Mouse (Mus musculus) CH12.LX (cell line): ENCODE measurements at regions not wholly inside any gene's neighbourhood (a gene's known extent, or its start where the extent isn't known, plus 50 kb on each side); places are given as distances from the start of the nearest gene placed in this dataset.

Experiments
- DNase-seq: peaks from one replicate; pipeline ENCODE4 v3.0.0-alpha.2; 2013; ENCODE audit errors: extremely low read depth
- H3K27ac ChIP-seq: 2 replicates; pipeline ENCODE4 v1.5.1; 2012; ENCODE audit warnings: low read depth, mild to moderate bottlenecking, control low read depth, moderate library complexity; ENCODE audit not compliant: insufficient read depth
- H3K27me3 ChIP-seq: replicated peaks from 2 replicates; pipeline ENCODE3; 2012; ENCODE audit warnings: inconsistent platforms
- H3K36me3 ChIP-seq, 2 experiments: replicated peaks in 1 of 2; 2 replicates each; pipeline versions ENCODE3 to v1.6.1; 2012; ENCODE audit warnings: inconsistent platforms in 1 of 2, low read length in 1 of 2, mild to moderate bottlenecking in 1 of 2, mixed read lengths in 1 of 2, moderate library complexity in 1 of 2; ENCODE audit not compliant: control insufficient read depth in 1 of 2, insufficient read depth in 1 of 2
- H3K4me1 ChIP-seq, 2 experiments: 2 replicates each; pipeline ENCODE4 v1.6.1; 2012; ENCODE audit warnings: inconsistent platforms in 1 of 2, moderate library complexity in 1 of 2; ENCODE audit not compliant: insufficient read depth in 2 of 2, control insufficient read depth in 1 of 2
- H3K4me2 ChIP-seq: 2 replicates; pipeline ENCODE4 v1.6.1; 2012; ENCODE audit warnings: low read depth, mild to moderate bottlenecking, control low read depth; ENCODE audit not compliant: poor library complexity, insufficient read depth, severe bottlenecking
- H3K4me3 ChIP-seq, 3 experiments: fragments of 150-350 bp in 1 of 3; sonication (generic) in 1 of 3; replicated peaks in 1 of 3; 2 replicates each; pipeline versions ENCODE3 to v1.5.1; 2011 to 2012; ENCODE audit warnings: low read depth in 2 of 3, low read length in 2 of 3, mild to moderate bottlenecking in 2 of 3, moderate library complexity in 2 of 3, control low read depth in 1 of 3, improper control_type of control experiment in 1 of 3, inconsistent platforms in 1 of 3, mixed read lengths in 1 of 3; ENCODE audit not compliant: poor library complexity in 1 of 3
- H3K79me2 ChIP-seq: replicated peaks from 2 replicates; pipeline ENCODE4 v1.6.1; 2012; ENCODE audit warnings: mild to moderate bottlenecking, moderate library complexity; ENCODE audit not compliant: control insufficient read depth, poor library complexity, insufficient read depth, severe bottlenecking; ENCODE audit errors: extremely low read depth
- H3K9ac ChIP-seq: 2 replicates; pipeline ENCODE4 v1.6.1; 2012; ENCODE audit warnings: low read depth, mild to moderate bottlenecking, control low read depth, moderate library complexity; ENCODE audit not compliant: insufficient read depth
- H3K9me3 ChIP-seq: replicated peaks from 2 replicates; pipeline ENCODE3; 2012; ENCODE audit warnings: low read length, inconsistent platforms, mixed read lengths
- CHD1 ChIP-seq: IDR thresholded peaks from 2 replicates; pipeline ENCODE4 v1.6.1; 2012; ENCODE audit warnings: low read depth, low read length, improper control_type of control experiment, inconsistent platforms
- IRF4 ChIP-seq: IDR thresholded peaks from 2 replicates; pipeline ENCODE4 v1.6.1; 2014; ENCODE audit warnings: low read depth, mild to moderate bottlenecking, inconsistent platforms, low read length, improper control_type of control experiment
- JUN ChIP-seq: IDR thresholded peaks from 2 replicates; pipeline ENCODE4 v1.6.1; 2011; ENCODE audit warnings: low read depth, mild to moderate bottlenecking, low read length, improper control_type of control experiment, moderate library complexity; ENCODE audit not compliant: insufficient read depth
- JUND ChIP-seq: conservative IDR thresholded peaks from 2 replicates; pipeline ENCODE4 v1.6.1; 2011; ENCODE audit warnings: low read depth, low read length, improper control_type of control experiment
- KAT2A ChIP-seq: IDR thresholded peaks from 2 replicates; pipeline ENCODE4 v1.6.1; 2012; ENCODE audit warnings: low read length, improper control_type of control experiment, inconsistent platforms; ENCODE audit not compliant: insufficient replicate concordance
- MAFK ChIP-seq: IDR thresholded peaks from 2 replicates; pipeline ENCODE4 v1.6.1; 2011; ENCODE audit warnings: low read length, improper control_type of control experiment; ENCODE audit not compliant: insufficient replicate concordance
- MAX ChIP-seq: IDR thresholded peaks from 2 replicates; pipeline ENCODE4 v1.6.1; 2011; ENCODE audit warnings: low read length, improper control_type of control experiment
- MXI1 ChIP-seq: IDR thresholded peaks from 2 replicates; pipeline ENCODE4 v1.6.1; 2011; ENCODE audit warnings: mild to moderate bottlenecking, low read depth, low read length, improper control_type of control experiment
- MYC ChIP-seq: IDR thresholded peaks from 2 replicates; pipeline ENCODE4 v1.6.1; 2011; ENCODE audit warnings: low read depth, mild to moderate bottlenecking, improper control_type of control experiment, low read length
- RAD21 ChIP-seq: IDR thresholded peaks from 2 replicates; pipeline ENCODE4 v1.6.1; 2011; ENCODE audit warnings: low read depth, mild to moderate bottlenecking, low read length, improper control_type of control experiment, moderate library complexity
- SIN3A ChIP-seq: IDR thresholded peaks from 2 replicates; pipeline ENCODE4 v1.6.1; 2012; ENCODE audit warnings: low read length, improper control_type of control experiment, inconsistent platforms
- SMC3 ChIP-seq: IDR thresholded peaks from 2 replicates; pipeline ENCODE4 v1.6.1; 2011; ENCODE audit warnings: low read depth, low read length, improper control_type of control experiment
- TBP ChIP-seq: conservative IDR thresholded peaks from 2 replicates; pipeline ENCODE4 v1.6.1; 2011; ENCODE audit warnings: low read depth, low read length, improper control_type of control experiment
- TCF12 ChIP-seq: IDR thresholded peaks from 2 replicates; pipeline ENCODE4 v1.6.1; 2014; ENCODE audit warnings: low read depth, mild to moderate bottlenecking, inconsistent platforms, low read length, improper control_type of control experiment
- USF1 ChIP-seq: IDR thresholded peaks from 2 replicates; pipeline ENCODE4 v1.6.1; 2014; ENCODE audit warnings: low read depth, mild to moderate bottlenecking, inconsistent platforms, low read length, improper control_type of control experiment
- USF2 ChIP-seq: conservative IDR thresholded peaks from 2 replicates; pipeline ENCODE4 v1.6.1; 2011; ENCODE audit warnings: low read depth, low read length, improper control_type of control experiment
- ZKSCAN1 ChIP-seq: IDR thresholded peaks from 2 replicates; pipeline ENCODE4 v1.6.1; 2012; ENCODE audit warnings: low read depth, inconsistent platforms, low read length, improper control_type of control experiment, borderline replicate concordance
- ZMIZ1 ChIP-seq: IDR thresholded peaks from 2 replicates; pipeline ENCODE4 v1.6.1; 2012; ENCODE audit warnings: low read depth, mild to moderate bottlenecking, inconsistent platforms, low read length, improper control_type of control experiment
- ZNF384 ChIP-seq: IDR thresholded peaks from 2 replicates; pipeline ENCODE4 v1.6.1; 2012; ENCODE audit warnings: low read depth, low read length, improper control_type of control experiment, inconsistent platforms
- dilution Hi-C: fragments of 300-500 bp; cut with MboI; formaldehyde crosslinking; loops from 2 replicates; pipeline ENCODE4 v1.14.3; 2020; ENCODE audit warnings: low sequenced_read_pairs; ENCODE audit not compliant: extremely low pct_unique_long_range_greater_than_20kb, extremely low pct_ligation_motif_present
- in situ Hi-C: fragments of 300-500 bp; cut with MboI; formaldehyde crosslinking; loops from 3 replicates; pipeline ENCODE4 v1.14.3; 2019; ENCODE audit warnings: low sequenced_read_pairs, low pct_ligation_motif_present, low pct_unique_long_range_greater_than_20kb, mixed read lengths

DNA sequence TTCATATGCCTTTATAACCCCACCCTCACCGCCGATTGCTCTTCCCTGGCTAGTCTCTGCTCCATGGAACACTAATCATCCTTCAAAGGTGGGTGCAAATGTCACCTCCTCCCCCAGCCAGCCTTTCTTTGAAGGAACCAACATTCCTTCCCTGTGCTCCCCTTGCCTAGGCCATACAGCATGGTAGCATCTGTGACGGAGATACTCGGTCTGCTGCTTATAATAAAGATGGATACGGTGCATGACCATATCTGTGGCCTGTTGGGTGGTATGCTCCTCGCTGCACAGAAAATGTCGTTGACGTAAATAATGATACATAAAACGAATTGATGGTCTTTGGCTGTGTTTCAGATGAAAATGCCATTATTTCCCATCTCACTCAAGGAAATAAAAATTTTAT lies 386.4 kb upstream of the Prickle1 start:
- no peak overlapping the region for H3K27ac ChIP-seq
- no peak overlapping the region for H3K4me3 ChIP-seq
- H3K4me1 ChIP-seq, result no peaks in the 10 kb centered on the region
- no peak overlapping the region for H3K4me2 ChIP-seq
- no peak overlapping the region for H3K9ac ChIP-seq
- DNase-seq, result no peak
- TF ChIP-seq RAD21 (no peak), CHD1 (no peak), SIN3A (no peak), IRF4 (no peak), TCF12 (no peak), ZKSCAN1 (no peak), JUN (no peak), MYC (no peak), ZNF384 (no peak), SMC3 (no peak), TBP (no peak), KAT2A (no peak), USF1 (no peak)
- H3K27me3 ChIP-seq, result no peaks in the 10 kb centered on the region
- H3K36me3 ChIP-seq, result no peaks in the 10 kb centered on the region
- H3K79me2 ChIP-seq, result no peaks in the 10 kb centered on the region
- in situ Hi-C loops (no loop called here), dilution Hi-C loops (no loop called here)
- H3K9me3 ChIP-seq, result peaks cover 27% of the 10 kb centered on the region

DNA sequence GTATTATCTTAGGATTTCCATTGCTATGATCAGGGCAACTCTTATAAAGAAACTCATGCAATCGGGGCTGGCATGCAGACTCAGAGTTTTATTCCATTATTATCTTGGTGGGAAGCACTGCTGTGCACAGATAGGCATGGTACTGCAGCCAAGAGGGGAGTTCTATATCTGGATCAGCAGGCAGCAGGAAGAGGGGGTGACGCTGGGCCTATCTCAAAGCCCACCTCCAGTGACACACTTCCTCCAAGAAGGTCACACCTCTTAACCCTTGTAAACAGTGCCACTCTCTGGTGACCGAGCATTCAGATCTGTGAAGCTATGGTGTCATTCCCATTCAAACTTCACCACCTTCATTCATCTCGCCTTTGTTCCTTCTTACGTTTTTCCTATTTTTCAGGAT lies 381.8 kb upstream of the Prickle1 start:
- Histone ChIP-seq H3K4me1 (no peaks in the 10 kb centered on the region), H3K4me3 (no peak overlapping the region), H3K36me3 (no peaks in the 10 kb centered on the region), H3K27ac (no peak overlapping the region), H3K4me2 (no peak overlapping the region), H3K27me3 (no peaks in the 10 kb centered on the region), H3K9me3 (peaks cover 22% of the 10 kb centered on the region), H3K9ac (no peak overlapping the region), H3K79me2 (no peaks in the 10 kb centered on the region)
- dilution Hi-C loops, result no loop called here
- peak; percentile 6 for DNase-seq
- TF ChIP-seq MXI1 (no peak), MAFK (no peak), ZMIZ1 (no peak), USF2 (no peak), MYC (no peak), MAX (no peak), JUND (no peak), CHD1 (no peak)
- in situ Hi-C loops, result no loop called here
